Mouse (Mus musculus) liver, postnatal 0 days (tissue): Measurements from ENCODE around the gene Agtpbp1.

ENCODE experiments used
- CTCF ChIP-seq: sonication (generic); IDR thresholded peaks from 2 replicates; pipeline ENCODE4 v1.5.1; 2016; ENCODE audit warnings: antibody characterized with exemption, low read depth
- EP300 ChIP-seq: IDR thresholded peaks from 2 replicates; pipeline ENCODE4 v1.6.1; 2016; ENCODE audit warnings: antibody characterized with exemption, low read depth, mild to moderate bottlenecking

DNA sequence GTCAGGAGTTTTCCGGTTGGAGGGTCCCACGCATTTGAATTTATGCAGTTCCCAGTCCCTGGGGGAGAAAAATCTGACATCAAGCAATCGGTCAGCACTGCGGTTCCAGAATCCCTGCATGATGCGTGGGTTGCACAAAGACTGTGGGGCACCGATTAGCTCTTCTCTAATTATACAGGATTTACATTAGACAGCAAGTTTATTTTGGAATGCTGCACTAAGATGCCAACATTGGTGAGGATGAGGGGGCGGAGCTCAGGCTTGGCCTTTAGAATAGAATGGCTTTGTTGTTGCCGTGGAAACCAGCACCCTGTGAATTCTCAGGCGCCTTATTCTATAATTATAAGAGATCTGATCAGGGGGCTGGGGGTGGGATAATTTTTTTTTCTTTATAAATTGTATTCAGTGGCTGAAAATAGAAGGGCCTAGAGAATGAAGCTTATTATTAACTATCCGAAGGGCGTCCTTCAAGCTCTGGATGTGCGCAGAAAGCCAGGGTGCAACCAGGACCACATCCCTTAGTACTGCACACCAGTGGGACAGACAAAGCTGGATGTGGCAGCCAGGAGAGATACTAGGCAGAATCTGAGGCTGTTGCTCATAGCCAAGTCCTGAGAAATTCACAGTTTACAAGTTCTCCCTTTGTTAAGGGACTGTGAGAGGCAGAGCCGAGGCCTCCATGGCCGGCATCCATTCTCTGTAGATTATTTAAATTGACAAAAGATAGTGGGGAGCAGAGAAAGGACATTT is 182.8 kb downstream of the Agtpbp1 start:
- TF ChIP-seq CTCF (no peak), EP300 (no peak)
